Mouse (Mus musculus) urinary bladder, postnatal 36 days (tissue): Measurements from ENCODE around the gene Vegfc.

Source experiments
- DNase-seq, 2 experiments: peaks; one replicate each; pipeline ENCODE4 v3.0.0; 2022; ENCODE audit warnings: low spot score in 2 of 2, mixed read lengths in 1 of 2

The Vegfc gene

GRCm38 (mm10) chr8:54185927-54186326 is 108.5 kb downstream of the Vegfc start:
- DNase-seq = no peak

GRCm38 (mm10) chr8:54216250-54216649 is 138.8 kb downstream of the Vegfc start:
- no peak for DNase-seq

- no peak for DNase-seq
Measured at GRCm38 (mm10) chr8:54228801-54229204, 151.4 kb downstream of the Vegfc start.

GRCm38 (mm10) chr8:54230638-54231037 is 153.2 kb downstream of the Vegfc start:
- DNase-seq = no peak

- no peak for DNase-seq
Measured at GRCm38 (mm10) chr8:54233316-54233715, 155.9 kb downstream of the Vegfc start.
